Mouse (Mus musculus) liver, embryonic 16.5 days (tissue): ENCODE data around the gene Vma21. TPM values are rescaled to one million over a fixed set of nuclear protein-coding genes. Genes with fewer than 3 reads are reported as not detected.

Experiments
- ATAC-seq: fragments of 200-750 bp; cut with Nextera tagmentation; 2 replicates; pipeline ENCODE4 v1.8.0; 2017; ENCODE audit warnings: low read depth, mild to moderate bottlenecking, moderate number of reproducible peaks, moderate library complexity
- H3K27ac ChIP-seq: fragments of 300-500 bp; sonication (generic); 2 replicates; pipeline ENCODE4 v1.5.1; 2014; ENCODE audit warnings: mild to moderate bottlenecking, low read length
- H3K27me3 ChIP-seq: fragments of 300-500 bp; sonication (generic); 2 replicates; pipeline ENCODE4 v1.6.1; 2014; ENCODE audit warnings: low read depth, low read length, mixed read lengths; ENCODE audit not compliant: control insufficient read depth, insufficient read depth
- H3K36me3 ChIP-seq: fragments of 300-500 bp; sonication (generic); 2 replicates; pipeline ENCODE4 v1.6.1; 2014; ENCODE audit warnings: mild to moderate bottlenecking; ENCODE audit not compliant: control insufficient read depth, insufficient read depth
- H3K4me1 ChIP-seq: fragments of 300-500 bp; sonication (generic); 2 replicates; pipeline ENCODE4 v1.6.1; 2014; ENCODE audit warnings: low read depth, low read length, mixed read lengths; ENCODE audit not compliant: control insufficient read depth
- H3K4me2 ChIP-seq: fragments of 300-500 bp; sonication (generic); 2 replicates; pipeline ENCODE4 v1.6.1; 2014; ENCODE audit warnings: low read depth, low read length, mixed read lengths
- H3K4me3 ChIP-seq: fragments of 300-500 bp; sonication (generic); 2 replicates; pipeline ENCODE4 v1.5.1; 2014; ENCODE audit warnings: low read depth, mild to moderate bottlenecking, low read length
- H3K9ac ChIP-seq: fragments of 300-500 bp; sonication (generic); 2 replicates; pipeline ENCODE4 v1.6.1; 2014; ENCODE audit warnings: low read depth, low read length
- H3K9me3 ChIP-seq: fragments of 300-500 bp; sonication (generic); replicated peaks from 2 replicates; pipeline ENCODE4 v1.6.1; 2016; ENCODE audit warnings: low read length; ENCODE audit not compliant: control insufficient read depth
- WGBS: fragments of 180-500 bp; shearing (Covaris S2); extraction: QIAGEN DNeasy Blood & Tissue Kit; methylation state at CpG from one replicate; pipeline ENCODE4 v1.1.7; 2014; ENCODE audit not compliant: insufficient replicate concordance; 5-methylcytosine and 5-hydroxymethylcytosine counted together
- polyA plus RNA-seq: library from polyadenylated mRNA; unstranded; fragments of >200 nt; fragmentation: Nextera tagmentation; extraction: Ambion mirVana; gene quantifications from 2 replicates; pipeline ENCODE4 v1.2.1, GENCODE M21; 2015

Gene Vma21
- 22.1 and 22.5 TPM in 2 replicates for polyA plus RNA-seq

DNA sequence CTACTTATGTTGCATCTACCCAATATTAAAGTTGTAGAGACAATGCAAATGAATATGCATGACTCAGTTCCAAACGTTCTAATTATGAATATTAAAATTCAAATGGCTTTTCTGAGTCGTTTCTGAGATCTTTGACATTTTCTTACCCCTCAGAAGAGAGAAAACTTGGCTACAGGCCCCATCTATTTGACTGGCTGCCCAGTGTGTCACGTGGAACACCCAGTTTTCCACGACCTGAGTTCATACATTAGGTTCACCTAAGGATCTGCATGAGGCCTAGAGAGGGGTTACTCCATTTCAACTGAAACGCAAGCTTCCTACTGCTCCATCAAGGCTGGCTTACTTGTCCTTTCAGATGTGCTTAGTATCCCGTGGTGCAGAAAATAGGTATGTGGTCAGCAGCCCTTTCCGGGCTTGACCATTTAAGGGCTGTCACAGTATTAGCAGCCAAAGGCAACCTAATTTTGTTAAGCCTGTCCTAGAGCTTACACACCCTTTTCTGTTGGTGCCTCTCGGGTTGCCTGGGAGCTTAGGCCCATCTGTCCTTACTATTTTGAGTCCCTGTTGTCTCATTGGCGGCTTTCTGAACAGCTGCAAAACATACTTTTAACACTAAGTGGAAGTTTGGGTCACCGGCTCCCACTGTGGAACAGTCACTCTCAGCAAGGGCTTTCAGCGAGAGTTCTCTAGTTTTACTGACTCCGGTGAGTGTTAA is at the start of gene Vma21:
Gene Vma21, plus strand, starts transcription at position 294 of the 715 bp plus-strand sequence.
- no peaks in the 10 kb centered on the region for H3K9me3 ChIP-seq
- H3K27ac ChIP-seq: peak within 1 kb of the TSS; percentile 69
- H3K4me1 ChIP-seq: no peaks in the 10 kb centered on the region
- H3K4me3 ChIP-seq: peak within 1 kb of the TSS; percentile 69
- no peaks in the 10 kb centered on the region for H3K27me3 ChIP-seq
- 43% methylated on average over 12 of the region's 12 CpGs for WGBS
- no peaks in the 10 kb centered on the region for H3K36me3 ChIP-seq
- H3K9ac ChIP-seq: peak within 1 kb of the TSS; percentile 69
- H3K4me2 ChIP-seq: peak within 1 kb of the TSS; percentile 67
- ATAC-seq: no peak

DNA sequence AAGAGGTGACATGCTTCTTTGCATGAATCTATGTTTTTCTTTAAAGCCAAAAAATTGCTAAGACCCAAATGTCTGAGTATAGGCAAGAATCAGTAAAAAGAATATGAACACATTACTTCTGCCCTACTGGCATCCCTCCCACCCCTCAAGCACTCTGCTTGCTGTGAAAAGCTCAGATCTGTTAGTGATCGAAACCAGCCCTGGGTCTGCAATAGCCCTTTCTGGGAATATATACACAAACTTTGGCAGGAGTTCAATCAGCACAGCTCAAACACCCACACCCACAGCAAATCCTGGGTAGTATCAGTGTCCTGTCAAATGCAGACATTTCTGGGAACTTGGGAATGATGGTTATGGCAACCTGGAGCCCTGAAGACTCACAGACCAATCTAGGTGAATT is 47.8 kb upstream of the Vma21 start:
- no peak for ATAC-seq
- Histone ChIP-seq H3K9ac (no peak overlapping the region), H3K36me3 (no peaks in the 10 kb centered on the region), H3K4me2 (no peak overlapping the region), H3K27me3 (no peaks in the 10 kb centered on the region), H3K27ac (no peak overlapping the region), H3K4me1 (no peaks in the 10 kb centered on the region), H3K4me3 (no peak overlapping the region), H3K9me3 (no peaks in the 10 kb centered on the region)
- WGBS: 64% methylated on average over 1 of the region's 1 CpGs

DNA sequence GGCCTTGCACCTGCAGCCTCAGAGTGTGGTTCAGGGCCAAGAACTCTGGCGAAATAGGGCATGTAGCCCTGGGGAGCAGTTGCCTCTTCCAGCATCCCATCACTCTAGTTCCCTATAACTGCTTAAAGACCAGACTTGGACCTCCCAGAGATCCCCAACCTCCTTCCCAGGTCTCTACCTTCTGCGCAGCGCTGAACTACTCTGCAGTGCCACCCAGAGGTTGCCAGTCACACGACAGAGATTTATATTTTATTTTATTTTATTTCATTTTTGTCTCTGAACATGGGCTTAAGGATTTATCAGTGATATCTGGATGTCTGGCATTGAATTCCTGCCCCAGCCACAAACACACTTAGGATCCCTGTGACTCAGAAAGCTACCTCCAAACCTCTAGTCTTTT is 24.6 kb upstream of the Vma21 start:
- no peak overlapping the region for H3K4me3 ChIP-seq
- H3K27ac ChIP-seq: no peak overlapping the region
- ATAC-seq: no peak
- H3K9ac ChIP-seq: no peak overlapping the region
- H3K4me1 ChIP-seq: no peaks in the 10 kb centered on the region
- H3K27me3 ChIP-seq: no peaks in the 10 kb centered on the region; the same call in 1 of the 2 replicates
- H3K4me2 ChIP-seq: no peak overlapping the region
- WGBS: 10% methylated on average over 4 of the region's 4 CpGs
- H3K36me3 ChIP-seq: no peaks in the 10 kb centered on the region
- no peaks in the 10 kb centered on the region for H3K9me3 ChIP-seq

DNA sequence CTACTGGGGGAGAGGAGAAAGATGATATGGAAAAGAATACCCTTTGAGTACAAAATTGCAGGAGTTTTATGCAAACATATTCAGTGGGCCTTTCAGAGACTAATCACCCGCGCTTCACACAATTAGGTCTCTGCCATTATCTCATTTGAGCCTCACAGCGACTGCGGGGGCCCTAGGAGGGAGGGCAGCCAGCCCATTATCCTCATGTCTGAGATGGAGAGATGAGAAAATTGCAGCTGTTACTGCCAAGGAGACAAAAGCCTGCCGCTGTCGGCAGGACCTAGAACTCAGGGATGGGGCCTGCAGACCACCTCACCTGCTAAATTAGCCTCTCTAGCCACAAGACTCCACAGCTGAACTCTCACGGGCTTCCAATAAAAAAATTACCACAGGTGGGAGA is 18.0 kb upstream of the Vma21 start:
- WGBS: 62% methylated on average over 7 of the region's 7 CpGs
- Histone ChIP-seq H3K36me3 (no peaks in the 10 kb centered on the region), H3K9me3 (no peaks in the 10 kb centered on the region), H3K9ac (no peak overlapping the region), H3K27ac (no peak overlapping the region), H3K4me1 (no peaks in the 10 kb centered on the region), H3K27me3 (no peaks in the 10 kb centered on the region), H3K4me3 (no peak overlapping the region), H3K4me2 (no peak overlapping the region)
- no peak for ATAC-seq

DNA sequence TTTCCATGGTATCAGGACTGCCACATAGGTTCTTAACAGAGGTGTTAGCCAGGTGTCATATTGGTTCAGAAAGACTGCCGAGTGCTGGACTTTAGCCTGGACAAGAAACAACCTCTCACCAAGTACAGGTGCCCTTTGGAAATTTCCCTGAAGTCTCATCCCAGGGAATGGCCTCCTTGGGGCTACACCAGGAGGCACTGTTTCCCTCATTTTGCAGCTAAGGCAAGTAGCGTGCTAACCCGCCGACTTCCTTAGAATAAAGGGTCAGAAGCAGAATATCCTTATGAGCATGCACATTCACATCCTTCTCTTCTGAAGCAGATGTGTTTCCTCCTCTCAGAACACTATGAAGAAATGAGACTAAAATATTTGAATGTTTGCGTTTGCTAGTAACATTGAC is 16.8 kb upstream of the Vma21 start:
- no peak overlapping the region for H3K4me3 ChIP-seq
- H3K27me3 ChIP-seq: no peaks in the 10 kb centered on the region
- H3K9me3 ChIP-seq: no peaks in the 10 kb centered on the region
- H3K4me2 ChIP-seq: no peak overlapping the region
- H3K27ac ChIP-seq: no peak overlapping the region
- no peak overlapping the region for H3K9ac ChIP-seq
- WGBS: 49% methylated on average over 5 of the region's 5 CpGs
- H3K36me3 ChIP-seq: no peaks in the 10 kb centered on the region
- no peak for ATAC-seq
- H3K4me1 ChIP-seq: no peaks in the 10 kb centered on the region

DNA sequence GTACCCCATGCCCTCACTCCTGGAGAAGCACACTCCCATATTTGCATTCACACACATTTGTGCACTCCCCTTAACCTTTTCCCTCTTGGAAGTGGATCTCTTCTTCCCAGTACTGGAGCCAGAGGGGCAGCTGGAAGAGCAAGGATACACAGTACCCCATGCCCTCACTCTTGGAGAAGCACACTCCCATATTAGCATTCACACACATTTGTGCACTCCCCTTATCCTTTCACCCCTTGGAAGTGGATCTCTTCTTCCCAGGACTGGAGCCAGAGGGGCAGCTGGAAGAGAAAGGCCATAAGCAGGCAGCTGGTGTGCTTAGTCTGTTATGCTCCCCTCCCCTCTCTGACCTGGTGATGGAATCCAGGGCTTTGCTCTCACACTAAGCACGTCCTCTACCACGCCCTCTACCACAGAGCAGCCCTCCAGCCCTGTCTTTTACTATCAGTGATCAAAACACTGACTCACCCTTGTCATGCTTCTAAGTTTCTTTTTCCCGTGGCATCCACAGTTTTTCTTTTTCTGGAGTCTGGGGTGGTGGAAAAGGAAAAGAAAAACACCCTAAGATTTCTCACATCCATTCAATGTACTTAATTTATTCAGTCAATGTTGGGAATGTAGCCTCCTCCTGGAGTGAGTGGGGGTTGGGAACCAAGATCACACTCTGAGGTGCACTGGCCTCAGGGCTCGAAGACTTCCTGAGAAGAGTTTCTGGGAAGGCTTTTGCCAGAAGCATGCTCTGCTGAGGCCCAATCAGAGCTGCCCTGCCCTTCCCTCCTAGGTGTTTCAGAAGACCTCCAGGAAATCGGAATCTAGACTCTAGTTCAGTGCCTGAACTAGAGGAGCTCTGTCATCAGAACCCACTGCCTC is 3.5 kb upstream of the Vma21 start:
- no peak overlapping the region for H3K27ac ChIP-seq
- no peaks in the 10 kb centered on the region for H3K9me3 ChIP-seq
- ATAC-seq: no peak

DNA sequence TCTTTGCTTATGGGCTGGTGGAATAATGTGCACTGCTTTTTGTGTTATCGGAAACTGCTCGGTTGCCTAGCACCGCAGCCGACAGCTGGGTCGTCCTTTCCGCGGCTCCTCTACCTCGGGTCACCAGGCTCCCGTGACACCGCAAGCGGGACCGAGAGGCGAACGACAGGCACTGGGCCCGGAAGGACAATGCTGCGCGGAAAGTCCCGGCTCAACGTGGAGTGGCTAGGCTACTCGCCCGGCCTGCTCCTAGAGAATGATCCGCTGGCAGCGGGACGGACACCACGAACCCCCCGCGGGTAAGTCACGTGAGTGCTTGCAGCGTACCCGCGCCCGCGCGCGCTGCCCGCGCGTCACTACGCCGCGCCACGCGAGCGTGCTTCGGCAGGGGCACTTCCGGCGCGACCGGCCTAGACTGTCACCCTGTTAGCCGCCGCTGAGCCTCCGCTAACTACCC is 705 bp downstream of the Vma21 start:
- H3K4me1 ChIP-seq: no peaks in the 10 kb centered on the region
- peak overlapping the region; percentile 69 for H3K27ac ChIP-seq
- peak overlapping the region; percentile 69 for H3K4me3 ChIP-seq
- no peaks in the 10 kb centered on the region for H3K9me3 ChIP-seq
- WGBS: 24% methylated on average over 50 of the region's 52 CpGs
- H3K4me2 ChIP-seq: peak overlapping the region; percentile 67
- peak overlapping the region; percentile 69 for H3K9ac ChIP-seq
- peak; percentile 99 for ATAC-seq
- H3K27me3 ChIP-seq: no peaks in the 10 kb centered on the region
- H3K36me3 ChIP-seq: no peaks in the 10 kb centered on the region

More for the DNA sequence above, 3.5 kb upstream of the Vma21 start:
- H3K27me3 ChIP-seq: no peaks in the 10 kb centered on the region
- no peaks in the 10 kb centered on the region for H3K36me3 ChIP-seq
- no peaks in the 10 kb centered on the region for H3K4me1 ChIP-seq
- H3K4me2 ChIP-seq: no peak overlapping the region
- 35% methylated on average over 5 of the region's 5 CpGs for WGBS
- H3K4me3 ChIP-seq: no peak overlapping the region
- no peak overlapping the region for H3K9ac ChIP-seq

DNA sequence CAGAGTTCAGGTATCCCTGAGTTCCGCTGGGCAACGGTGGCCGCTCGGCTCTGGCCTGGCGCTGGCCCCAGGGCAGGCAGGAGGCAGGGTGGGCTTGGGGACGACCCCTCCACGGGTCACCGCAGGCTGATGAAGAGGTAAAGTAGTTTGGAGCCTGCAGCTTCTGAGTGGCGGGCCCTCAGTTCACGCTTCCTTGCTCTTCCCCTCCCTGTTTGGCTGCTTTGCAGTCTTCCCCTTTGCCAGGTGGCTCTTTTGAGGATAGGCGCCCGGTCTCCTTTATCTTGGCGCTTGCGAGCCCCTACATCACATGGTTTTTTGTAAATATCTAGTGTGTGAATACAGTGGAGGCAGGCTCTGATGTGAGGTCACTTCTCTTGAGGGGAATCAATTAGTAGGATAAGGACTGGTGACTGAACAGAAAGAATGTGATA is 1.2 kb downstream of the Vma21 start:
- peak overlapping the region; percentile 67 for H3K4me2 ChIP-seq
- H3K4me1 ChIP-seq: no peaks in the 10 kb centered on the region
- H3K36me3 ChIP-seq: no peaks in the 10 kb centered on the region
- H3K4me3 ChIP-seq: peak overlapping the region; percentile 69
- H3K27me3 ChIP-seq: no peaks in the 10 kb centered on the region
- peak overlapping the region; percentile 69 for H3K9ac ChIP-seq
- H3K27ac ChIP-seq: peak overlapping the region; percentile 69
- ATAC-seq: peak; percentile 45
- H3K9me3 ChIP-seq: no peaks in the 10 kb centered on the region
- WGBS: 9% methylated on average over 14 of the region's 14 CpGs

DNA sequence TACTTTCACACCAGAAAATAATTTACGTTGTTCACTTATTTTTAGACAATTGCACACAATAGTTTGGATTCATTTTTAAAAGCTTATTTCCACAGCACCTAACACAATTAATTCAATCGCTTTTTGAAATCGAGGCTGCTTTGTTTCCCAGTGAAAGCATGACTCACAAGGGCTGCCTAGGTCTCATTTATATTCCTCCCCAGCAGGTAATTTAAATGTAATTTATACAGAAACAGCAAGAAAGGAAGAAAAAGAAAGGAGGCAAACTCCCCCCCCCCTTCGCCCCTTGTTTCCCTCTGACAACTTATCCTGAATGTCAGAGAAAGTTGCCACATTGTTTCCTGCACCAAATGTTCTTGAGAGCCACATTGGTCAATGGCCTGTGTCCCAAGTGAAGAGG is 23.2 kb downstream of the Vma21 start:
- Histone ChIP-seq H3K9ac (no peak overlapping the region), H3K27me3 (no peaks in the 10 kb centered on the region), H3K27ac (no peak overlapping the region), H3K4me1 (no peaks in the 10 kb centered on the region), H3K36me3 (no peaks in the 10 kb centered on the region), H3K4me3 (no peak overlapping the region), H3K9me3 (no peaks in the 10 kb centered on the region), H3K4me2 (no peak overlapping the region)
- ATAC-seq: no peak
- 66% methylated on average over 4 of the region's 4 CpGs for WGBS
